Mouse (Mus musculus) left cerebral cortex, postnatal 36 days (tissue): ENCODE data around the gene Rrp36. TPM values are rescaled to one million over a fixed set of nuclear protein-coding genes. Genes with fewer than 3 reads are reported as not detected.
A peak's percentile ranks its signal among the peaks of the same experiment; 100 is the strongest.

Source experiments
- DNase-seq, 2 experiments: peaks; one replicate each; pipeline ENCODE4 v3.0.0; 2021 to 2022; ENCODE audit warnings: low spot score in 2 of 2, mixed read lengths in 1 of 2
- intact Hi-C: fragments of 180-260 bp; cut with DNase I; formaldehyde crosslinking; loops from one replicate; pipeline ENCODE4 v1.15.1; 2025
- total RNA-seq, 2 experiments: library from RNA; stranded (reverse); gene quantifications; 2 replicates each; pipeline ENCODE4 v1.2.3; 2021

Gene Rrp36
- total RNA-seq, 2 experiments from 2014 or later, result 14.9 to 16.5 TPM

GRCm38 (mm10) chr17:46694517-46695063, 20.4 kb upstream of the Rrp36 start:
- intact Hi-C loops, result no loop called here
- no peak for DNase-seq

GRCm38 (mm10) chr17:46691390-46691789, 17.2 kb upstream of the Rrp36 start:
- intact Hi-C loops, result no loop called here

DNA sequence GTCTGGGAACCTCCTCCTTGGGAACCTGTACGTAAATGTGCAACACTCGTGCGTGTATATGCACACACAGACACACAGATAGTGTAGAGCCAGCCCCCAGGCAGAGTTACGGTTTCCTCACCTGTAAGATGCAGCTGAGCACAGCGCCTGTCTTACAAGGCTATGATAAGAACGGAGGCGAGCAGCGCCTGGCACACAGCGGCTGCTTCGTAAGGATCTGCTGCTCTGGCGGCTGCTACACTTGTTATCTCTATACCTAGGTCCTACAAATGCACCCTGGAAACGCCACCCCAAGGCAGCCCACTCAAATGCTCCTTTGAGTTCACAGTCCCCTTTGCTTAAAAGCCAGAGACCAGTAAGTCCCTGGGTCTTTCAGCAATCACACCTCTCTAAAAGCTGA, 16.5 kb upstream of the Rrp36 start:
- intact Hi-C loops, result no loop called here

More at GRCm38 (mm10) chr17:46691390-46691789, 17.2 kb upstream of the Rrp36 start:
- no peak for DNase-seq

GRCm38 (mm10) chr17:46685913-46686312, 11.8 kb upstream of the Rrp36 start:
- intact Hi-C loops, result no loop called here
- no peak for DNase-seq

More for the DNA sequence above, 16.5 kb upstream of the Rrp36 start:
- DNase-seq, result no peak

- DNase-seq, result no peak
- intact Hi-C loops, result no loop called here
Measured at GRCm38 (mm10) chr17:46682654-46683389, 8.7 kb upstream of the Rrp36 start.

DNA sequence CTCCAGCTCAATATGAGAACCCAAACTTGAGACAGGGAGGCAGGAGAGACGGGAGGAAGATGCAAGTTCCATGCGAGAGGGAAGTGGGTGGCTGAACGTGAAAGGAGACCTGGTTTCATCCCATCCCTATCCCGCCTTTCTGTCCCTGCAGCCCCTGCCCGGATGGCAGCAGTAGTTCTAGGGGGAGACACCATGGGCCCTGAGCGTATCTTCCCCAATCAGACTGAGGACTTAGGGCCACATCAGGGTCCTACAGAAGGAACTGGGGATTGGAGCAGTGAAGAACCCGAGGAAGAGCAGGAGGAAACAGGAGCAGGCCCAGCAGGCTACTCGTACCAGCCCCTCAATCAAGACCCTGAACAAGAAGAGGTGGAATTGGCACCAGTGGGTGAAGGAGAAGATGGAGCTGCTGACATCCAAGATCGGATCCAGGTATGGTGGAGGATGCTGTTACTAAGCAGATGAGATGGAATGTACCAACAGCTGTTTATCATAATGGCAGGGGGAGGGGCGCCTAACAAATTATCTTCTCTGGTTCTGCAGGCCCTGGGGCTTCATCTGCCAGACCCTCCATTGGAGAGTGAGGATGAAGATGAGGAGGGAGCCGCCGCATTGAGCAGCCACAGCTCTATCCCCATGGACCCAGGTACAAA, 7.4 kb upstream of the Rrp36 start:
- no peak for DNase-seq
- intact Hi-C loops, result loop anchor here (2.0 kb wide), 1 partner anchor 35 kb away; the partner anchor contains the start of genes Klc4 and Mrpl2

DNA sequence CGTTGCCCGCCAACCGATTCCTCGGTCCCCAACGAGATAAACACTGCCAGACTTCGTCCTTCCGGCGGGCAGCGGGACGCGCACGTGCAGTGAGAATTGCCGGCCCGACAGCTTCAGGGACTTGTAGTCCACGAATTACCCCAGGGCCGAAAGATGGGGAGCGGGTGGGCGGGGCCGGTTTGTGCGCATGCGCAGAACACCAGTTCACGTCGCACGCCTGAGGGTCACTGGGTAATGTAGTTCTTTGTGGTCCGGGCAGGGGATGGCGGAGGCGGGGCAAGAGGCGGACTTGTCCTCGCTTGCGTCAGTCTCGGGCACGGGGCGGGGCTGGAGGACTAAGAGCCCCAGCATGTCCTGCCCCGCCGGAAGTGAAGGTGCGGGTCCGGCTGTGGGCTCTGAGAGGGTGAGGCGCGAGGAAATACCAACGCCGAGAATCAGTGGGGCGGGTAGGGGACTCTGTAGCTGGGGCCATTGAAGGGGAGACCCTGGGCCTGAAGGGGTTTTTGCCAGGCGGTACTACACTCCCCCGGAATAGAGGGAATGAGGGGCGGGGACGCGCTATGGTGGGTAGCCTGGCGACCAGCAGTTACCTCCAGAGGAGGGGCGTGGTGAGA, 6.7 kb upstream of the Rrp36 start, which contains the start of gene Klhdc3:
Gene Klhdc3 (minus strand): TSS at position 155 of the 614 bp plus-strand sequence.
- peak; percentile 96 to 97 for DNase-seq
- intact Hi-C loops, result loop anchor here (2.0 kb wide), 1 partner anchor 34 kb away; the partner anchor contains the start of genes Klc4 and Mrpl2

DNA sequence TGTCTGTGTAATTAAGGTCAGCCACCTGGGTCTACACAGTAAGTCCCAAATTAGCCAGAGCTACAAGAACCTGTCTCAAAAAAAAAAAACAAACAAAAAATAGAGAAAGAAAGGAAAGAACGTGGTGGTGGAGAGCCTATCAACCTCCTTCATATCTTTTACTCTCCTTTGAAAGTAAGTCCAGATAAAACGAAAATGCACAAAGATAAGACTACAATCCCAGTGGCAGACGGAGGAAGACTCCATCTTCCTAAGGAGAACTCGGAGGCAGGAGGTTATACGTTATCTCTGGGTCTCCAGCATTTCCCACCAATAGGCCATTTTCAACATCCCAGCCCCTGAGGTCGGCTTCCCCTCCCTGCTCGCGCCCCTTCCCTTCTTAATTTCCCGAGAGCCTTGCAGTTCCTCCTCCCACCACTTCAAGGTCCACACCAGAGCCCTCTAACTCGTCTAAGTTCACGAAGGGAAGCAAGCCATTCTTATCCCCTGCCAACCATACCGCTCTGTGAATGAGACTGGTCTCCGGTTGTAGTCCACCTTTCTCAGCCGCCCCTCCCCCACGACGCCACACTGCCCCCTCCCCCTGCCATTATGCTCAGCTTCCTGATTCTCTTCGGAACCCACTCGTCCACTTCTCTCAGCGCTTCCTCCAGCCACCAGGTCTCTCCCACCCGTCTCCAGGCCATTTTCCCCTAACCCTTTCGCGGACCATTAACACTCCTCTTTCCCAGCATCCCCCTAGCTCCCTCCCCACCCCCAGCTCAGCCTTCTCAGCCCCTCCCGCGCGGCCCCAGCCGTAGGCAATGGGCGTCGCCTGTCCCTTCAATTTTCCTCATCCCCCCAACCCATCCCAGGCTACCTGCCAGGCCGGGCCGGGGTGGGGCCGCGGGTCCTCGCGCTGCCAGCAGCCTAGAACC, 5.9 kb upstream of the Rrp36 start:
- DNase-seq, result no peak

DNA sequence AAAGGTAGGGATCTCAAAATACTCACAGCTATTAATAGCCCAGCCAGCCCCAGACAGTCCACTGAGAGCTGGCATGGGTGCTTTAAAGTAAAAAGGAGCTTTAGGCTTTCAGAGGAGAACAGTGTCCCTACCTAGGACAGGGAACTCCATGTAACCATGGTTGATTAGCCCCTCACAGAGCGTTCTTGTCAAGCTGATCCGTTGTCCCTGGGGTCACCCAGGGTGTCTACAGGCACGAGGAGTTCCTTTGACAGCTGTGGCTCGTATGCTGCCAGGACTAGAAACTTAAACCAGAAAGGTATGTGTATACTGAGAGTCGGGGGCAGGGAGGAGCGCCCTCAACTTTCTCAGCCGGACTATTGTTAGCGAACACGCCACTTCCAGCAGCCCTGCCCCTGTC, 4.8 kb upstream of the Rrp36 start:
- intact Hi-C loops, result no loop called here
- no peak for DNase-seq

More for the DNA sequence above, 5.9 kb upstream of the Rrp36 start:
- intact Hi-C loops, result loop anchor here (2.0 kb wide), 1 partner anchor 33 kb away; the partner anchor contains the start of genes Klc4 and Mrpl2

DNA sequence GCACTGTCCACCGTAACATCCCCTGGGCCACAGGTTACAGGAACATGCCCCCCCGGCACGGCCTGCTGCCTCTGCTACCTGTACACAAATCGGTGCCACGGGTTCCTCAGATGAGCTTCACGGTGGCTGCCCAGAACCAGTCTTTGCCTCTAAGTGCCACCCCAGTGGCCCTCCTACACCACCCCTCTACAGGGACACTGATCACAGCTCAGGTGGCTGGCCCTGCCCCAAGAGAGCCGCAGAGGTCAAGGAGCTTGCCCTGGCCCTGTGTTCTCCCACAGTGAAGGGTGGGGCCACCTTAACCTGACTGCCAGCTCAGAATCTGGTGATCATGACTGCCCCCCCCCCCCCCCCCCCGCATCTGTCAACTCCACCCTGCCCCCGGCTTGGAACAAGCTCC, 4.3 kb upstream of the Rrp36 start, which contains the start of gene Mea1:
Gene Mea1 (plus strand): TSS at position 378 of the 400 bp plus-strand sequence.
- DNase-seq, result no peak
- intact Hi-C loops, result no loop called here

- no peak for DNase-seq
- intact Hi-C loops, result loop anchor here (5.0 kb wide), 1 partner anchor 38 kb away; the partner anchor contains the start of gene Pex6
Measured at GRCm38 (mm10) chr17:46674530-46675283, 555 bp upstream of the Rrp36 start.

GRCm38 (mm10) chr17:46669911-46670310, 4.2 kb downstream of the Rrp36 start:
- DNase-seq, result no peak
- intact Hi-C loops, result loop anchor here (5.0 kb wide), 1 partner anchor 42 kb away; the partner anchor contains the start of gene Pex6

DNA sequence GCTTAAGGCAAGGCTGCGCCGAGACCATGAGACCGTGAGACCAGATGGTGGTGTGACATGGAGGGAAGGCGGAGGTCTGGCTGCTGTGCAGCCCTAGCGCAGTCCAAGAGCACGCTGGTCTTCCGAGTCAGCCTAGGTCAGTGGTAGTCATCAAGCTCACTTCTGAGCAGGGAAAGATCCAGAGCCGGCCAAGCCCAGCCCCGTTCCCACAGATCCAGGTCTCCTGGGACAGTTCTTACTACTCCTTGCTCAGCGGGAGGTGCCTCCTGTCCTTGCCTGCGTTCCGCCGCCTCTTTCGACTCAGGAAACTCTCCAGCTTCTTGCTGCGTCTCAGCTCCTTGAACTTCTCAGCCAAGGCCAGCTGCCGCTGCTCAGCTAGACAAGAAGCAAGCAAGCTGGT, 6.4 kb downstream of the Rrp36 start:
- intact Hi-C loops, result no loop called here
- no peak for DNase-seq

- intact Hi-C loops, result no loop called here
- DNase-seq, result no peak
Measured at GRCm38 (mm10) chr17:46662730-46663129, 11.4 kb downstream of the Rrp36 start.

- DNase-seq, result no peak
- intact Hi-C loops, result no loop called here
Measured at GRCm38 (mm10) chr17:46661981-46662380, 12.2 kb downstream of the Rrp36 start.

- intact Hi-C loops, result no loop called here
Measured at GRCm38 (mm10) chr17:46661351-46661750, 12.8 kb downstream of the Rrp36 start.

GRCm38 (mm10) chr17:46656054-46656453, 18.1 kb downstream of the Rrp36 start:
- DNase-seq, result no peak
- intact Hi-C loops, result no loop called here

More at GRCm38 (mm10) chr17:46661351-46661750, 12.8 kb downstream of the Rrp36 start:
- DNase-seq, result no peak
